Mouse (Mus musculus) E14TG2a.4 (cell line): Measurements from ENCODE around the gene Slc17a4.

Experiments
- CTCF ChIP-seq: conservative IDR thresholded peaks from 2 replicates; pipeline ENCODE4 v1.5.1; 2014; ENCODE audit warnings: low read length
- NANOG ChIP-seq: IDR thresholded peaks from 2 replicates; pipeline ENCODE4 v1.6.1; 2014; ENCODE audit warnings: borderline replicate concordance, low read length, mixed read lengths

DNA sequence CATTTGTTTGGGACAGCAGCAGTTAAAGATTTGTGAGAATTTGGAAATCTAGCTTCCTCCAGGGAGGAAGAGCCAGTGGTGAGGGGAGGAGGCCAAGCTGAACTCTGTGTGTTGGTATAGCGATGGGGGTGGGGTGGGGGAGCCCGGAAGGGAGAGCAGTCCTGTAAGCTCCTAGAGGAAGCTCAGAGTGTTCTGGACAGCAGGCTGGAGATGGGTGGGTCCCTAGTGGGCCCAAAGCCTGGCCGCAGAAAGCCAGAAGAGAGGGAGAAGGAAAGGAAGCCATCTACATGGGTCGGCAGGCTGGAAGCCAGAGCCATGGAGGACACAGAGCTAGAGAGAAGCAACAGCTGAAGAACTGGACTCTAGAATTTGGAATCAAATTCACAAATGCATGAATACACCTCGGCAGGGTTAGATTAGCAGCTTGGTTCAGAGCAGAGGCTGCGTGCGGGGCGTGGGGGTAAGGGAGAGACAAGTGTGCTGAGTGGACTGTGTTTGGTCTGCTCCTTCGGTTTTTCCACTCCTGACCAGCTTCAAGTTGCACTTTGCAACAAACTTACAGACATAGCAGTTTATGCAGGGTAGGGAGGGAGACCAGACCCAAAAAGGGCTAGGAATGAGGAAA is 48.6 kb downstream of the Slc17a4 start:
- no peak for TF ChIP-seq CTCF
- no peak for TF ChIP-seq NANOG
